Mouse (Mus musculus) midbrain, embryonic 16.5 days (tissue): ENCODE measurements around the gene Pold2. TPM values are rescaled to one million over a fixed set of nuclear protein-coding genes. Genes with fewer than 3 reads are reported as not detected.

Source experiments
- ATAC-seq: fragments of 200-750 bp; cut with Nextera tagmentation; 2 replicates; pipeline ENCODE4 v1.8.0; 2017; ENCODE audit warnings: moderate TSS enrichment
- H3K27ac ChIP-seq: fragments of 300-500 bp; sonication (generic); 2 replicates; pipeline ENCODE4 v1.5.1; 2014; ENCODE audit warnings: mild to moderate bottlenecking, low read length, mixed read lengths
- H3K27me3 ChIP-seq: fragments of 300-500 bp; sonication (generic); 2 replicates; pipeline ENCODE4 v1.6.1; 2014; ENCODE audit warnings: low read depth, low read length, mixed read lengths; ENCODE audit not compliant: control insufficient read depth, insufficient read depth
- H3K36me3 ChIP-seq: fragments of 300-500 bp; sonication (generic); 2 replicates; pipeline ENCODE4 v1.6.1; 2014; ENCODE audit warnings: mild to moderate bottlenecking, low read length, moderate library complexity, mixed read lengths; ENCODE audit not compliant: control insufficient read depth, insufficient read depth
- H3K4me1 ChIP-seq: fragments of 300-500 bp; sonication (generic); 2 replicates; pipeline ENCODE4 v1.6.1; 2014; ENCODE audit warnings: mild to moderate bottlenecking, low read length, mixed read lengths; ENCODE audit not compliant: control insufficient read depth, insufficient read depth
- H3K4me2 ChIP-seq: fragments of 300-500 bp; sonication (generic); 2 replicates; pipeline ENCODE4 v1.6.1; 2014; ENCODE audit warnings: mild to moderate bottlenecking, low read length, mixed read lengths
- H3K4me3 ChIP-seq: fragments of 300-500 bp; sonication (generic); 2 replicates; pipeline ENCODE4 v1.5.1; 2014; ENCODE audit warnings: low read depth, mild to moderate bottlenecking, low read length, moderate library complexity, mixed read lengths
- H3K9ac ChIP-seq: fragments of 300-500 bp; sonication (generic); 2 replicates; pipeline ENCODE4 v1.6.1; 2014; ENCODE audit warnings: low read depth, low read length, mixed read lengths
- H3K9me3 ChIP-seq: fragments of 300-500 bp; sonication (generic); replicated peaks from 2 replicates; pipeline ENCODE4 v1.6.1; 2014; ENCODE audit warnings: mild to moderate bottlenecking, low read length, mixed read lengths; ENCODE audit not compliant: control insufficient read depth, poor library complexity, severe bottlenecking
- WGBS: fragments of 180-500 bp; shearing (Covaris S2); extraction: QIAGEN DNeasy Blood & Tissue Kit; methylation state at CpG from one replicate; pipeline ENCODE4 v1.1.7; 2014; 5-methylcytosine and 5-hydroxymethylcytosine counted together
- polyA plus RNA-seq: library from polyadenylated mRNA; unstranded; fragments of >200 nt; fragmentation: Nextera tagmentation; extraction: Ambion mirVana; gene quantifications from 2 replicates; pipeline ENCODE4 v1.2.1, GENCODE M21; 2015

Pold2 gene
- polyA plus RNA-seq, 1 experiment from 2014 or later, result 57.4 TPM

DNA sequence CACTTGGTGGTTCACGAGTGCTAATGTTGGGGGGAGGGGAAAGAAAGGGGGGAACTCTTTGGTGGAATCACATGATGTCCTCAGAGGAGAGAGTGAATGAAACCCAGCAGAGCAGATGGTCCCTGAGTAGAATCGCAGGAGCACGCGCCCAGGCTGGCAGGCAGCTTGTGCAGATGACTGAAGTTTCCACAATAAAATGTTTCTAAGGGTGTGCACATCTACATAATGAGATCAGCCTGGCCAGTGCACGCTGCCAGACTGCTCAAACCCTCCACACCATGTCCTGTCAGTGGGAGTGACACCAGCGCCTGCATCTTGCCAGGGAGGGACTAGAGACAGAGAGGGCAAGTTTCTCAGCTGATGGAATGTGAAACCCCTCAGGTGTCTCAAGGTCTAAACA, 29.4 kb downstream of the Pold2 start:
- Histone ChIP-seq H3K9ac (no peak overlapping the region), H3K4me1 (no peaks in the 10 kb centered on the region), H3K4me3 (no peak overlapping the region), H3K27me3 (no peaks in the 10 kb centered on the region), H3K9me3 (no peaks in the 10 kb centered on the region), H3K36me3 (no peaks in the 10 kb centered on the region), H3K27ac (no peak overlapping the region), H3K4me2 (no peak overlapping the region)
- WGBS, result 28% methylated on average over 6 of the region's 6 CpGs
- ATAC-seq, result 0 out of 2 replicates have a peak, but pooled peaks have one; percentile 39

DNA sequence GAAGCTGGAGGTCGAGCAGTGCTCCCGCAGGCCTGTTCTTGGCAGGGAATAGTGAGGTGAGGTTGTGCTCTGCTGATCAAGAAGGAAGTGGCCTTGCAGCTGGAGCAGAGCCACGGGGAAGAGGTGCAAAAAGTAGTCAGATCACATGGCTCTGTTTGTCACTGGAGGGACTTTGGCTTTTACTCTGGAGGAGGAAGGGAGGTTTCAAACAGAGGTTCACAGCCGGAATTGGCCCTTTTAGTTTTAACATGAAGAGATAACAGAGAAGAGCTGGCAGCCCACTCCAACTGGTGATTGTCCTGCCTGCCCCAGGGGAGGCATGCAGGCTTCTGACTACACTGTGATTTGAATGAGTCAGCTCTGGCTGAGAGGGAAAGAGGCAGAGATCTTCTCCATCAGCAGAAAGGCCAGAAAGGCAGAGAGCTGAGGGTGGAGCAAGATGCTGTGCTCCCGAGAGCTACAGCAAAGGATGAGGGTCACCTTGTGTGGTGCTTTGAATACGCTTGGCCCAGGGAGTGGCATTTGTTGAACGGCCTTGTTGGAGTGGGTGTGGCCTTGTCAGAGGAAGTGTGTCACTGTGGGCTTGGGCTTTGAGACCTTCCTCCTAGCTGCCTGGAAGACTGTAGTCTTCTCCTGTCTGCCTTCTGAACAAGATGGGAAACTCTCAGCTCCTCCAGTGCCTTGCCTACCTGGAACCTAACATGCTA, 31.3 kb downstream of the Pold2 start:
- no peaks in the 10 kb centered on the region for H3K27me3 ChIP-seq
- H3K4me3 ChIP-seq, result no peak overlapping the region
- H3K36me3 ChIP-seq, result no peaks in the 10 kb centered on the region
- no peak overlapping the region for H3K4me2 ChIP-seq
- ATAC-seq, result no peak
- no peaks in the 10 kb centered on the region for H3K4me1 ChIP-seq
- no peak overlapping the region for H3K27ac ChIP-seq
- WGBS, result 69% methylated on average over 7 of the region's 7 CpGs
- no peak overlapping the region for H3K9ac ChIP-seq
- H3K9me3 ChIP-seq, result no peaks in the 10 kb centered on the region

DNA sequence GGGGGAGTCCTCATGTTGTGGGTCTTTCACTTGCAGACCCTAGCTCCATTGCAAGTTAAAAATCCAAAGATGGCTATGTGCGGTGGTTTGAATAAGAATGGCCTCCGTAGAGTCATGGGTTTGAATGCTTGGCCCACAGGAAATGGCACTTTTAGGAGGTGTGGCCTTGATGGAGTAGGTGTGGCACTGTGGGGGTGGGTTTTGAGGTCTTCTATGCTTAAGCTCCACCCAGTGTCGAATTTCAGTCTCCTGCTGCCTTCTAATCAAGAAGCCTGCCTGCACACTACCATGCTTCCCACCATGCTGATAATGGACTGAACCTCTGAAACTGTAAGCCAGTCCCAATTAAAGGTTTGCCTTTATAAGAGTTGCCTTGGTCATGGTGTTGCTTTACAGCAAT, 35.0 kb downstream of the Pold2 start:
- H3K4me3 ChIP-seq, result no peak overlapping the region
- no peak overlapping the region for H3K27ac ChIP-seq
- no peaks in the 10 kb centered on the region for H3K9me3 ChIP-seq
- no peaks in the 10 kb centered on the region for H3K36me3 ChIP-seq
- H3K4me1 ChIP-seq, result no peaks in the 10 kb centered on the region
- no peaks in the 10 kb centered on the region for H3K27me3 ChIP-seq
- no peak for ATAC-seq
- no peak overlapping the region for H3K9ac ChIP-seq
- WGBS, result 84% methylated on average over 3 of the region's 3 CpGs
- H3K4me2 ChIP-seq, result no peak overlapping the region

DNA sequence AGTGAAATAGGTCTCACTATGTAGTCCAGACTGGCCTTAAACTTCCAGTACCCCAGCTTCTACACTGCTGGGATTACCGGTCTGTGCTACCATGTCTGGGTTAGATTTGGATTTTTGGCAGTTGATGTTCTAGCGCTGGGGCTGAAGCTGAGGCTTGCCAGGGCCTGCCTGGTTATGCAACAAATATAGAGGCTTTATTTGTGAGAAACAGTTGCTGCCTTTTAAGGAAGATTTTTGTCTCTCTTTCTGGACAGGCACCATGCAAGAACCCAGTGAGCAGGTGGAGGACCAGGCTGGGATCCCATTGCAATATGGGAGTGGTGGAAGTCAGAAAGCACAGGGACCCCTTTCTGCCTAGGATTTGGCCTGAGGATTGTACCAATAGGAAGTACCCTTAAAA, 36.3 kb downstream of the Pold2 start:
- Histone ChIP-seq H3K4me1 (peaks cover 4% of the 10 kb centered on the region; the same call in 1 of the 2 replicates), H3K4me3 (no peak overlapping the region), H3K27ac (no peak overlapping the region), H3K9me3 (no peaks in the 10 kb centered on the region), H3K36me3 (no peaks in the 10 kb centered on the region), H3K4me2 (no peak overlapping the region), H3K27me3 (no peaks in the 10 kb centered on the region), H3K9ac (no peak overlapping the region)
- 95% methylated on average over 2 of the region's 2 CpGs for WGBS
- no peak for ATAC-seq

DNA sequence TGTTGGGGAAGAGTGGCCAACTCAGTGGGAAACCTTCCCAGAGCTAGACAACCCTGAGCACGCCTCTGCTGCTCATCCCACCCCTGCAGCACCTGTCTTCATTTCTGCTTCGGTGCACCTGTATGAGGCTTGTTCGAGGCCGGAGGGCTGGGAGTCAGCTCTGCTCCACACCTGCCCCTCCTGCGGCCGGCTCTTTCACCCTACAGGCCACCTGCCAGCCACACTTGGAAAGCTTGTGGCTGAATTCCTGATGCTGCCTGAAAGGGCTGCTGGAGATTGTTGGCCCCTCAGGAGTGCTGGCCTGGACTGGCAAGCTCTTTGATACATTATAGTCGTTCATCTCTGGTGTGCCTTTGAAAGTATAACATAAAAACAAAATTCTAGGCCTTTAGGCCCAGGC, 37.7 kb downstream of the Pold2 start:
- no peak overlapping the region for H3K27ac ChIP-seq
- H3K4me3 ChIP-seq, result no peak overlapping the region
- ATAC-seq, result no peak
- no peak overlapping the region for H3K9ac ChIP-seq
- H3K4me1 ChIP-seq, result peaks cover 4% of the 10 kb centered on the region; the same call in 1 of the 2 replicates
- no peak overlapping the region for H3K4me2 ChIP-seq
- no peaks in the 10 kb centered on the region for H3K27me3 ChIP-seq
- no peaks in the 10 kb centered on the region for H3K9me3 ChIP-seq
- 76% methylated on average over 7 of the region's 7 CpGs for WGBS
- H3K36me3 ChIP-seq, result no peaks in the 10 kb centered on the region

DNA sequence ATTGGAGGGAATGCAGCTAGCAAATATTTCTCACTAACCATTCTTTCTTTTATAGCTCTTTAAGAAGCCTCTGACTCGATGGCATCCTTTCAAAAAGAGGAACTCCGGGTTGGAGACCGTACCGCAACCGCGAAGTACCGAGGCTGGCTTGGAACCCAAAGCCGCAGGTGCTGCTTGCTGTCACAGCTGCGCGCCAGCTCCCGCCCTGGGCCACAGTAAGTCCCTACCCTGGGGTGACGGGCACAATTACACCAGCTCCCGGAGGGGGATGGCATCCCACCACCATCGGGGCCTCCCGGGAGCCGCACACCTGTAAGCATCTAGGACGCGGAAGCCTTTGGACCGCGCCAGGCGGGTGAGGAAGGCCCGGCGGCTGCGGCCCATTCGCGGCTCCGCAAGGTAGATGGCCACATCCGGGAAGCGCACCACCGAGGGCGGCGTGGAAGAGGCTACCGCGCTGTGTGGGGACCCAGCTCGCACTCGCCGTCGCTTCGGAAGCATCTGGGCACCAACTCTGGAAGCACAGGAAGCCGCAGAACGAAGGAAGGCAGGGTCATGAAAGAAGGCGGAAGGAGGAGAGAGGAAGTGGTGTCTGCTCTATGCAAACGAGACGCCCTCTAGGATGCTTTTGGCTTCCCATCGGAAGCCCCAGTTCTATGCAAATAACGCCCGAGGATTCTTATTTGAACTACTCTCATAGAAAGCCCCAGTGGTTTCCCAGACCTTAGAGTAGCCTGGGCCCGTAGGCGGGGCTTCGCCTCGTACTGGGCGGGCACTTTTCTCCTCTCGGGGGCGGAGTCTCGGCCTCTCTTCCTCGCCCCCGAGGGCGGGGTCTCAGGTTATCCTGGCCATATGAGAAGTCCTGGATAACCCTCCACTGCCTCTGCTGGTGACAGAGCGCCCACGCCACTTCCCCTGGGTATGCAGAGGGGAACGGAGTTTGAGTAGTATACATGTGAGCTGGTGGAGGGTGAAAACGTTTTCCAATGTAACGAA, 40.5 kb downstream of the Pold2 start, which contains the start of gene Polm:
Polm (minus strand) TSS at position 766 of the 996 bp plus-strand sequence.
- Histone ChIP-seq H3K27ac (peak within 1 kb of the TSS; percentile 77), H3K4me1 (peaks cover 4% of the 10 kb centered on the region; the same call in 1 of the 2 replicates), H3K9ac (peak within 1 kb of the TSS; percentile 84), H3K9me3 (no peaks in the 10 kb centered on the region), H3K4me3 (peak within 1 kb of the TSS; percentile 60), H3K27me3 (no peaks in the 10 kb centered on the region), H3K4me2 (peak within 1 kb of the TSS; percentile 92), H3K36me3 (no peaks in the 10 kb centered on the region)
- ATAC-seq, result peak; percentile 95
- under 1% methylated on average over 63 of the region's 63 CpGs for WGBS

DNA sequence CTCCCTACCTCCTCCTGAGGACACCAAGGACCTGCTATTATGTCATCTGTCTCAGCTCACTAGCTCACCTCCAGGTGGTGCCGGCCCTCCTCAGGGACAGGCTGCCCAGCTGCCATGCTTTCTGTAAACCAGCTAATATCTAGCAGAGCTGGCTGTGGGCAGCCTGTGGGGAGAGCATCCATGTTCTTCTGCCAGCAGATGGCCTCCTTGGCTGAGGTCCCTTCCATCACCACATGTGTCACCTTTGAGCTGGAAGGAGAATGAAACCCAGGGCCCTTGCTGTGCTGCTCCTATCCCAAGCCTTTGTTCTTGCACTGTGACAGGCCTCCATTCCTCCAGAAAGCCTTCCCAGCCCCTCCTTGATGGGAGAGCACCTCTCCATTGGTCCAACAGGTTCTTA, 42.0 kb downstream of the Pold2 start:
- WGBS, result 50% methylated on average over 1 of the region's 1 CpGs
- Histone ChIP-seq H3K27me3 (no peaks in the 10 kb centered on the region), H3K4me2 (no peak overlapping the region), H3K9me3 (no peaks in the 10 kb centered on the region), H3K27ac (no peak overlapping the region), H3K4me3 (no peak overlapping the region), H3K36me3 (no peaks in the 10 kb centered on the region), H3K9ac (no peak overlapping the region), H3K4me1 (peaks cover 4% of the 10 kb centered on the region; the same call in 1 of the 2 replicates)
- ATAC-seq, result no peak

DNA sequence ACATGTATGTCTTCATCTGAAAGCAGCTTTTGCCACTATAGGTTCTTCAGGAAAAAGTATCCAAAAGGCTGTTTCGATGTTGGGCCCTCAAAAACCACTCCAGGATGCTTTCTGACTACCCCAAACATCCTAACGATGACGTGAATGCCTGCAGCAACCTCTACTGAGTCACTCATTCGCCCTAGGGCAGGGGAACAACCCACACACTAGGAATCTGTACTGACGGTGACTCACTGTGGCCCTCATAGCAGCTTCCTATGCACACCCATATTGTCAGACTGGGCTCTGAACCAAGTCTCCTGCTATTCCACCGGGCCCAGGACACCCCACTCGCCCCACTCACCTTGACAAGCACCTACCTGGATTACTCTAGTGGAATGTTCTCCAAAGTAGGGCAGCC, 43.0 kb downstream of the Pold2 start:
- WGBS, result 93% methylated on average over 7 of the region's 7 CpGs
- Histone ChIP-seq H3K9me3 (no peaks in the 10 kb centered on the region), H3K27ac (no peak overlapping the region), H3K4me2 (no peak overlapping the region), H3K36me3 (0 out of 2 replicates have a peak, but pooled peaks cover 3% of the 10 kb centered on the region), H3K4me3 (no peak overlapping the region), H3K4me1 (peaks cover 4% of the 10 kb centered on the region; the same call in 1 of the 2 replicates), H3K27me3 (no peaks in the 10 kb centered on the region), H3K9ac (no peak overlapping the region)
- ATAC-seq, result no peak
